Mouse (Mus musculus): Measurements from ENCODE around the gene Otud3. TPM values are rescaled to one million over a fixed set of nuclear protein-coding genes. Genes with fewer than 3 reads are reported as not detected.

Otud3 gene
- polyA plus RNA-seq (2017; shearing (Covaris generic)), result 0.52 TPM

DNA sequence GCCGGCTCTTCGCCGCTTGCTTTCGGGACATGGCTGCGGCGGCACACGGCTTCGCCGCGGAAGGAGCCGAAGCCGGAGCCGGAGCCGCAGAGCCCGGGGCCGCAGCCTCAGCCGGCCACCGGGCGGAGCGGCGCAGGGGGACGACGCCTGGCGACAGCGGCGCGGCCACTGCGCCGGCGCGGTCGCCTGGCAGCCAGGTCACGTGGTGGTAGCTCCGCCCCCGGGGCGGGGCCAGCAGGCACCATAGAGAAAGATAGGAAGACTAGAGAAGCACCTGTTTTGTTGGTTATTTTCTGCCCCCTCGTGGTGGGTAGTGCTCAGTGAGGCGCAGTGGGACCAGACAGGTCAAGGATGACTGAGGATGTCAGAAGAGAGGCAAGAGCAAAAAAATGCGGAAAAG, at the start of gene Otud3:
Otud3 (minus strand) TSS at position 149 of the 400 bp plus-strand sequence.

DNA sequence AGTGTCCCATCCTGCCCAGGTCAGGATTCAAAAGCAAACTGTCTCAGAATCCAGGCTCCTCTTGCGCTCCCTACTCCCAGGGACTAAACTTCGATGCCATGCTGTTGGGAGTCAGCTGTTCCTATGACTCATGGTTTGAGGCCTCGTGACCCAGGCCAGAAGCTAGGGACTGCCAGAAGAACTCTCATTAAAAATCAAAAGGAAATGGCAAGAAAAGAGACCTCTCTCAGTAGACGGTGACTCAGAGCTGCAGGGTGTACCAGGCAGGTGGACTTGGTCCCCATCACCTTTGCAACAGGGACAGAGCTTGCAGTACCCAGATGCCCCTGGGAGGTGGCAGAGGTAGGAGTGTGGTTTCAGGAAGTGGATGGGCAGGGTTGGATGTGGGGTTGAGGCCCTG, 36.0 kb downstream of the Otud3 start, which contains the start of gene Pla2g2e:
Pla2g2e (plus strand) TSS at position 212 of the 400 bp plus-strand sequence.

DNA sequence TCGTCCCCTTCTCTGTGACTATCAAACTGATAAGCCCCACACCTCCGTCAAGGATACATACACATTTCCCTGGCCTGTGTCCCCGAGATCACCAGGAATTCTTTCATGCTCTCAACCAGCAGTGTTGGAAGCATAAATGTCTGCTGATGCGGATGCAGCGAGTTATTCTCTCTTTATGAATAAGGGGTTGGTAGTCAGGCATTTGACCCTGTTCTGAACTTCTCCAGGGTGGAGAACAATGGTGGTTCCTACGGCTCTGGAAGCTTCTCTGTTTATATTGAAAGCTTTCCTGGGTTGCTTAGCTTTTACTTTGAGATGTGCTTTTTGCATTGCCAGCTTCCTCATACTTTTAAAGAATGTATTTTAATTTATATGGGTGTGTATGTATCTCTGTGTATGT, 39.9 kb downstream of the Otud3 start, which contains the start of gene Gm13030:
Gm13030 (minus strand) TSS at position 101 of the 400 bp plus-strand sequence.

DNA sequence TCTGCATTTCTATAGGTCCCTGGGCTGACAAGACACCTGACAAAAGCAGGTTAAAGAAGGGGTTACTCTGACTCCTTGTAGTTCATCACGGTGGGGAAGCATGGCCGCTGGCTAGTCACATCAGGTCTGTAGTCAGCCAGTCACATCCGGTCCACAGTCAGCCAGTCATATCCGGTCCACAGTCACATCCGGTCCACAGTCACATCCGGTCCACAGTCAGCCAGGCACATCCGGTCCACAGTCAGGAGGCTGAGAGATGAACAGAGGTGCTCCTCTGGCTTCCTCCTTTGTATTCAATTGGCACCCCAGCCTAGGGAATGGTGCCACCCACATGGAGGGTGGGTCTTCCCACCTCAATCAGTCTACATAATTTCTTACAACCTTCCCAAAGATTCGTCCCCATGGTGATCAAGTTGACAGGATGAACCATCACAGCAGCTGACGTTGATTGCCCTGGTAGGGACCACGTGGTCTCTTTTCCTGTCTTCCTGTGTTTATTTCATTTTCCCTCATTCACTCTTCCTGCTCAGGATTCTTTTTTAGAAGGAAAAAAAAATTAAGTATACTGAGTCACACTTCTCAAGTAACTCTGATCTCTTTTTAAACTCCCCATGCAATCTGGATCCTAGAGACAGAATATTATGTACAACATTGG, 50.3 kb downstream of the Otud3 start, which contains the start of gene Pla2g5:
Pla2g5 (minus strand) TSS at position 139 of the 655 bp plus-strand sequence.

Other genes starting within 250 kb of the Otud3 start
- not detected for gene Pla2g2c, start 189.2 kb downstream of the Otud3 start, polyA plus RNA-seq (2017; shearing (Covaris generic))
- 0.13 TPM for gene Ubxn10, start 176.8 kb downstream of the Otud3 start, polyA plus RNA-seq (2017; shearing (Covaris generic))
- not detected for gene Pla2g2f, start 156.3 kb downstream of the Otud3 start, polyA plus RNA-seq (2017; shearing (Covaris generic))
- gene Pla2g2d, start 138.2 kb downstream of the Otud3 start, polyA plus RNA-seq (2017; shearing (Covaris generic)), result 1.5 TPM
- gene Pla2g5, start 50.5 kb downstream of the Otud3 start, polyA plus RNA-seq (2017; shearing (Covaris generic)), result not detected
- not detected for gene Gm13030, start 40.0 kb downstream of the Otud3 start, polyA plus RNA-seq (2017; shearing (Covaris generic))
- not detected for gene Pla2g2e, start 36.0 kb downstream of the Otud3 start, polyA plus RNA-seq (2017; shearing (Covaris generic))
- gene Rnf186, start 53.2 kb upstream of the Otud3 start, polyA plus RNA-seq (2017; shearing (Covaris generic)), result not detected
- gene Tmco4, start 58.9 kb upstream of the Otud3 start, polyA plus RNA-seq (2017; shearing (Covaris generic)), result 41.8 TPM
- gene Htr6, start 161.6 kb upstream of the Otud3 start, polyA plus RNA-seq (2017; shearing (Covaris generic)), result not detected
- gene Nbl1, start 179.0 kb upstream of the Otud3 start, polyA plus RNA-seq (2017; shearing (Covaris generic)), result 1.1 TPM
- 381 TPM for gene Minos1, start 217.2 kb upstream of the Otud3 start, polyA plus RNA-seq (2017; shearing (Covaris generic))